Mouse (Mus musculus) layer of hippocampus, adult 2 months (tissue): Measurements from ENCODE around the gene Dis3l. TPM values are rescaled to one million over a fixed set of nuclear protein-coding genes. Genes with fewer than 3 reads are reported as not detected.

Experiments used
- DNase-seq, 2 experiments: peaks; one replicate each; pipeline ENCODE4 v3.0.0; 2022; ENCODE audit warnings: low spot score in 2 of 2
- H3K27ac ChIP-seq: fragments of 200-600 bp; 2 replicates; pipeline ENCODE4 v1.8.1; 2022
- H3K4me3 ChIP-seq: fragments of 200-600 bp; 2 replicates; pipeline ENCODE4 v1.8.1; 2022; ENCODE audit warnings: mild to moderate bottlenecking
- CTCF ChIP-seq: fragments of 200-600 bp; conservative IDR thresholded peaks from 2 replicates; pipeline ENCODE4 v1.8.1; 2022; ENCODE audit warnings: antibody characterized with exemption, mild to moderate bottlenecking, moderate library complexity
- total RNA-seq, 2 experiments: library from RNA; stranded (reverse); gene quantifications; 2 replicates each; pipeline ENCODE4 v1.2.3; 2021

The Dis3l gene
- total RNA-seq, 2 experiments from 2014 or later = 27.3 to 29.3 TPM

GRCm38 (mm10) chr9:64268196-64268595 is 72.9 kb downstream of the Dis3l start:
- no peak for TF ChIP-seq CTCF
- Histone ChIP-seq H3K4me3 (no peak overlapping the region), H3K27ac (no peak overlapping the region)
- no peak for DNase-seq

DNA sequence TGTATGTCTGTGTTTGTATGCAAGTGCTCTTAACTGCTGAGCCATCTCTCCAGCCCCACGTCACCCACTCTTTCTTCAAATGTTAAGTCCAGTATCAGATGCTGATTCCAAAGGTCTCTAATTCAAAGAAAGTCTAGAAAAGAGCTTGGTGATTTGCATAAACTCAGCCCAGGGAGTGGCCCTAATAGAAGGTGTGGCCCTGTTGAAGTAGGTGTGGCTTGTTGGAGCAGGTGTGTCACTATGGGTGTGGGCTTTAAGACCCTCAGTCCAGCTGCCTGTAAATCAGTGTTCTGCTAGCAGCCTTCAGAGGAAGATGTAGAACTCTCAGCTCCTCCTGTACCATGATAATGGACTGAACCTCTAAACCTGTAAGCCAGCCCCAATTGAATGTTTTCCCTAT is 73.9 kb downstream of the Dis3l start:
- no peak for TF ChIP-seq CTCF
- Histone ChIP-seq H3K4me3 (no peak overlapping the region), H3K27ac (no peak overlapping the region)
- no peak for DNase-seq

GRCm38 (mm10) chr9:64264813-64265212 is 76.3 kb downstream of the Dis3l start:
- H3K4me3 ChIP-seq = no peak overlapping the region
- H3K27ac ChIP-seq = no peak overlapping the region
- DNase-seq = no peak
- no peak for TF ChIP-seq CTCF

DNA sequence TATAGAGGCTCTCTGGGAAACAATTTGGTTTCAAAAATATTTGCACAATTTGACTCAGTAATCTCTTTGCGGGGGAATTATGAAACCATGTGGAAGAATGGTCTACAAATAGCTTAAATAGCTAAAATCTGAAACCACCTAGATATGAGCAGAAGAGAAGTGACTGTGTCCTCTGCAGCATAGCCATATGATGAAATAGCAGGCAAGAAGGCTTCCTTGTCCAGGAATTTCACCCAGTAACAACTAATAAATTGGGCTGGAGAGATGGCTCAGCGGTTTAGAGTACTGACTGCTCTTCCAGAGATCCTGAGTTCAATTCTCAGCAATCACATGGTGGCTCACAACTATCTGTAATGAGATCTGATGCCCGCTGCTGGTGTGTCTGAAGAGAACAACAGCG is 80.1 kb downstream of the Dis3l start:
- TF ChIP-seq CTCF = no peak
- H3K4me3 ChIP-seq = no peak overlapping the region
- H3K27ac ChIP-seq = no peak overlapping the region
- no peak for DNase-seq

GRCm38 (mm10) chr9:64259906-64260305 is 81.2 kb downstream of the Dis3l start:
- Histone ChIP-seq H3K4me3 (no peak overlapping the region), H3K27ac (no peak overlapping the region)
- no peak for TF ChIP-seq CTCF
- DNase-seq = no peak

Other genes starting within 250 kb of the Dis3l start
- not detected for gene Lctl, start 224.1 kb downstream of the Dis3l start, total RNA-seq
- gene Zwilch, start 168.2 kb downstream of the Dis3l start, total RNA-seq = 1 to 10 TPM; 2.6 to 4.8 TPM
- 100 to 1,000 TPM; 607 to 624 TPM for gene Rpl4, start 167.9 kb downstream of the Dis3l start, total RNA-seq
- gene Snapc5, start 162.0 kb downstream of the Dis3l start, total RNA-seq = 10 to 100 TPM; 15.0 to 19.6 TPM
- gene Uchl4, start 106.1 kb downstream of the Dis3l start, total RNA-seq = 1 to 10 TPM; 2.8 to 2.9 TPM
- 100 to 1,000 TPM; 329 to 346 TPM for gene Map2k1, start 87.7 kb downstream of the Dis3l start, total RNA-seq
- gene Tipin, start 59.7 kb downstream of the Dis3l start, total RNA-seq = 10 to 100 TPM; 15.4 to 21.7 TPM
- gene Megf11, start 44.3 kb upstream of the Dis3l start, total RNA-seq = 10 to 100 TPM; 14.1 to 18.5 TPM